Mouse (Mus musculus): ENCODE data around the gene Ccdc80. TPM values are rescaled to one million over a fixed set of nuclear protein-coding genes. Genes with fewer than 3 reads are reported as not detected.
A peak's percentile ranks its signal among the peaks of the same experiment; 100 is the strongest.

Gene Ccdc80
- polyA plus RNA-seq, 1 experiment from 2014 or later, result 56.1 TPM

DNA sequence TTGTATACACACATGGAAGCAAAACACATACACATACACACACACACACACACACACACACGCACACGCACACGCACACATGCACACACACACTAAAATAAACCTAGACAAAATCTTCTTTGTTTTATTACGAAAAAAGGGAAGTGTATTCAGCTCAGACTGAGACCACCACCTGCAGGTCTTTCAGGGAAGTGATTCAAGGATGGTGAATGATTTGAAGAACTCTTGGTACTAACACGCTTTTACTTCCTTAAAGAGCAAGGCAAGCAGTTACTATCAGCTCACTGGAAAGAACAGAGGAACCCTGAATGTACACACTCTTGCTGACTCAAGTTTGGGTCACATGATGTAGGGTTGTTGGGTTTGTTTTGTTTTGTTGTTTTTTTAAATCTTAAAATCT, 49.4 kb downstream of the Ccdc80 start:
- H3K9me3 ChIP-seq (ENCODE audit: control insufficient read depth, low read length), result no peaks in the 10 kb centered on the region
- no peaks in the 10 kb centered on the region for H3K27me3 ChIP-seq (ENCODE audit: control insufficient read depth, insufficient read depth, low read length)
- H3K4me1 ChIP-seq (replicated peaks; ENCODE audit: control insufficient read depth, insufficient read depth), result no peaks in the 10 kb centered on the region
- WGBS, result 84% methylated on average over 5 of the region's 5 CpGs
- no peak overlapping the region for H3K4me2 ChIP-seq (replicated peaks; ENCODE audit: low read depth)
- no peak overlapping the region for H3K9ac ChIP-seq (ENCODE audit: low read length)
- no peak for ATAC-seq (ENCODE audit: low FRiP score, low TSS enrichment)
- H3K36me3 ChIP-seq (ENCODE audit: control insufficient read depth, insufficient read depth, low read length), result peaks cover 19% of the 10 kb centered on the region
- TF ChIP-seq CTCF (IDR thresholded peaks at IDR 0.05; ENCODE audit: low read depth) (peak; percentile 60), EP300 (optimal IDR thresholded peaks at IDR 0.05) (no peak)
- H3K27ac ChIP-seq (replicated peaks), result no peak overlapping the region
- DNase-seq (ENCODE audit: low spot score), result no peak
- no peak overlapping the region for H3K4me3 ChIP-seq (ENCODE audit: low read depth, low read length)

DNA sequence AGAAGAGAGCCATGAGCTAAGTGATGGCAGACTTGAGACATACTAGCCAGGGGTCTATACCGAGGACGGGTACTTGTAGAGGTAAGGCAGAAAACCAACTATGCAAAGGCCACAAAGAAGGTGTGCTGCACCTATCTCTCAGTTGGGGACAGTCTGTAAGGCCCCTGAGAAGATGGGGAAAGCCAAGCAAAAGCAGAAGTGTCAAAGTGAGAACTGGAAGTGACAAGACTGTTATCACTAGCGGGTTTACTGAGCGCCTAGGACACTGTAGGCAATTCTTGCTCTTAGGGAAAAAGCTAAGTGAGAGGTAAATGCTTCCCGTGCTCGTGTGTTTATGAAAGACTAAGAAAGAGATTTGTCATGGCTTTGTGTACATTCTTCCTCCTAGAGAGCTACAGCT, 51.9 kb downstream of the Ccdc80 start:
- H3K4me1 ChIP-seq (replicated peaks; ENCODE audit: control insufficient read depth, insufficient read depth), result no peaks in the 10 kb centered on the region
- H3K9ac ChIP-seq (ENCODE audit: low read length), result no peak overlapping the region
- H3K27me3 ChIP-seq (ENCODE audit: control insufficient read depth, insufficient read depth, low read length), result no peaks in the 10 kb centered on the region
- TF ChIP-seq CTCF (IDR thresholded peaks at IDR 0.05; ENCODE audit: low read depth) (no peak), EP300 (optimal IDR thresholded peaks at IDR 0.05) (no peak)
- H3K4me2 ChIP-seq (replicated peaks; ENCODE audit: low read depth), result no peak overlapping the region
- no peak for DNase-seq (ENCODE audit: low spot score)
- no peak for ATAC-seq (ENCODE audit: low FRiP score, low TSS enrichment)
- no peak overlapping the region for H3K27ac ChIP-seq (replicated peaks)
- H3K36me3 ChIP-seq (ENCODE audit: control insufficient read depth, insufficient read depth, low read length), result peaks cover 19% of the 10 kb centered on the region
- no peaks in the 10 kb centered on the region for H3K9me3 ChIP-seq (ENCODE audit: control insufficient read depth, low read length)
- H3K4me3 ChIP-seq (ENCODE audit: low read depth, low read length), result no peak overlapping the region
- WGBS, result 58% methylated on average over 6 of the region's 6 CpGs

DNA sequence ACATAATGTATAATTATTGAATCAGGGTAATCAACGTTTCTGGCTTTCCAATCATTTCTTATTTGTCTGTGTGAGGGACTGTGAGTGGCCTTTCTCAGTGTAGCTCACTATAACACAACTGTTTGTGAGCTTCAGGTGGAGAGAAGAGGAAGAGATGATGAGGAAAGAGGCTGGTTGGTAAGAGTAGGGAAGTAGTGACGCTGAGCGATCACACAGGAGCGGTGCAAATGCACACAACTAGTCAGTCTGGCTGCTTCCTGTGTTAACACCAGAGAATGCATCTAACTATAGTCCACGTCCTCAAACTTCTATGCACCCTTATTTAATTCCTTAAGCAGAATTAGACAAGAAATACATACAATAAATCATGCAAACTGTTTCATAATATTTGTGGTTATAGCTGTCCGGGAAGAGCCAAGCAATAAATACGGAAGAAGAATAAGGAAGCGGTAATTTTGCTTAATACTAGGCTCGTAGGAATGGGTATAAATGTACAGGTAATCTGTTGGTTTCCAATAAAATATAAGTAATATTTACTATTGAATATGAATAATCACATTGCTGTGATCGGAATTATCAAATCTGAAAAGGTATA, 55.4 kb downstream of the Ccdc80 start:
- WGBS, result 89% methylated on average over 10 of the region's 10 CpGs

DNA sequence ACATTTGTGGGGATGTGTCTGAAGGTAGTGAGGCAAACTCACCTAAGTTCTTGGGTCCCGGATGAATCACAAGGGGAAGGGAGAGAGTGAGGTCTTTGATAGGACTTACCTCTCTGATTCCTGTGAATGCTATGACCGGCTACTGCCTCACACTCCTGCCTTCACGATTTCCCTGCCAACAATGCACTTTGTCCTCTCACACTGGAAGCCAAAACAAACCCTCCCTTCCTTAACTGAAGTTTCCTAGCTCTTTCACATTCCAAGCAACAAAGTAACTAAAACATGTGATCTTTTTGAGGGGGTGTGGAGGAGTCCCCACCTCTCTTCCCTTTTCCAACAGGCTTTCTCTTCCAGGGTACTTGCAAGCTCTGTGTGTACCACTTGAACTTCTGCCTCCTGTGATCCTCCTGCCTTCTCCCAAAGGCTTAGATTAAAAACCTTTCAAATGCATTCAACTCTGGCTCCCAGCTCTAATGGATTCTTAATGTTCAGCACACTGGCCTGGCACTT, 61.6 kb downstream of the Ccdc80 start:
- no peaks in the 10 kb centered on the region for H3K4me1 ChIP-seq (replicated peaks; ENCODE audit: control insufficient read depth, insufficient read depth)
- no peak overlapping the region for H3K27ac ChIP-seq (replicated peaks)
- H3K4me2 ChIP-seq (replicated peaks; ENCODE audit: low read depth), result no peak overlapping the region
- DNase-seq (ENCODE audit: low spot score) (peak; percentile 21), ATAC-seq (ENCODE audit: low FRiP score, low TSS enrichment) (no peak)
- no peak for TF ChIP-seq EP300 (optimal IDR thresholded peaks at IDR 0.05)
- no peak for TF ChIP-seq CTCF (IDR thresholded peaks at IDR 0.05; ENCODE audit: low read depth)
- H3K27me3 ChIP-seq (ENCODE audit: control insufficient read depth, insufficient read depth, low read length), result no peaks in the 10 kb centered on the region
- no peak overlapping the region for H3K4me3 ChIP-seq (ENCODE audit: low read depth, low read length)
- WGBS, result 68% methylated on average over 3 of the region's 3 CpGs
- no peak overlapping the region for H3K9ac ChIP-seq (ENCODE audit: low read length)
- H3K36me3 ChIP-seq (ENCODE audit: control insufficient read depth, insufficient read depth, low read length), result no peaks in the 10 kb centered on the region
- no peaks in the 10 kb centered on the region for H3K9me3 ChIP-seq (ENCODE audit: control insufficient read depth, low read length)

More for the DNA sequence above, 55.4 kb downstream of the Ccdc80 start:
- Histone ChIP-seq H3K27me3 (ENCODE audit: control insufficient read depth, insufficient read depth, low read length) (no peaks in the 10 kb centered on the region), H3K4me3 (ENCODE audit: low read depth, low read length) (no peak overlapping the region), H3K4me1 (replicated peaks; ENCODE audit: control insufficient read depth, insufficient read depth) (no peaks in the 10 kb centered on the region), H3K36me3 (ENCODE audit: control insufficient read depth, insufficient read depth, low read length) (peaks cover 14% of the 10 kb centered on the region), H3K4me2 (replicated peaks; ENCODE audit: low read depth) (no peak overlapping the region), H3K27ac (replicated peaks) (no peak overlapping the region), H3K9ac (ENCODE audit: low read length) (no peak overlapping the region), H3K9me3 (ENCODE audit: control insufficient read depth, low read length) (no peaks in the 10 kb centered on the region)
- DNase-seq (ENCODE audit: low spot score) (no peak), ATAC-seq (ENCODE audit: low FRiP score, low TSS enrichment) (no peak)
- no peak for TF ChIP-seq CTCF (IDR thresholded peaks at IDR 0.05; ENCODE audit: low read depth)
- TF ChIP-seq EP300 (optimal IDR thresholded peaks at IDR 0.05), result no peak

DNA sequence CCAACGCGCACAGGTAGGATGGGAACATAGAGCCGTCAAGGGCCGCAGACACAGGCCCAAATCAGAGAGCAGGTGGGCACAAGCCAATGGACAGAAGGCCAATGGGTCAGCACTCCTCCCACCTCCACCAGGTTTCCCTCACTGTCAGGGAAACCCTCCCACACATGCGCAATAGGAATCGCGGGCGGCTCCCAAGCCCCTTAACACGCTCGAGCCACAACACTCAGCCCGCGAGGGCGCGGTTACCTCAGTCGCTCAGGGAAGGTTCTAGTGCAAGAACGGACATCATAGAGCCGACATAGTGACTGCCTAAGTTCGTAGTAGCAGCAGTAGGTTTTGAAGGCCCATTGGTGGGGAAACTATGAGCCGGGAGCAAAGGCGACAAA, 64.9 kb downstream of the Ccdc80 start:
- Histone ChIP-seq H3K9ac (ENCODE audit: low read length) (peak overlapping the region; percentile 92), H3K4me3 (ENCODE audit: low read depth, low read length) (peak overlapping the region; percentile 87), H3K27me3 (ENCODE audit: control insufficient read depth, insufficient read depth, low read length) (no peaks in the 10 kb centered on the region), H3K4me2 (replicated peaks; ENCODE audit: low read depth) (peak overlapping the region; percentile 82), H3K4me1 (replicated peaks; ENCODE audit: control insufficient read depth, insufficient read depth) (no peaks in the 10 kb centered on the region), H3K36me3 (ENCODE audit: control insufficient read depth, insufficient read depth, low read length) (no peaks in the 10 kb centered on the region), H3K9me3 (ENCODE audit: control insufficient read depth, low read length) (no peaks in the 10 kb centered on the region), H3K27ac (replicated peaks) (peak overlapping the region; percentile 97)
- ATAC-seq (ENCODE audit: low FRiP score, low TSS enrichment) (peak; percentile 78), DNase-seq (ENCODE audit: low spot score) (peak; percentile 77)
- WGBS, result under 1% methylated on average over 20 of the region's 20 CpGs
- TF ChIP-seq CTCF (IDR thresholded peaks at IDR 0.05; ENCODE audit: low read depth) (no peak), EP300 (optimal IDR thresholded peaks at IDR 0.05) (no peak)

DNA sequence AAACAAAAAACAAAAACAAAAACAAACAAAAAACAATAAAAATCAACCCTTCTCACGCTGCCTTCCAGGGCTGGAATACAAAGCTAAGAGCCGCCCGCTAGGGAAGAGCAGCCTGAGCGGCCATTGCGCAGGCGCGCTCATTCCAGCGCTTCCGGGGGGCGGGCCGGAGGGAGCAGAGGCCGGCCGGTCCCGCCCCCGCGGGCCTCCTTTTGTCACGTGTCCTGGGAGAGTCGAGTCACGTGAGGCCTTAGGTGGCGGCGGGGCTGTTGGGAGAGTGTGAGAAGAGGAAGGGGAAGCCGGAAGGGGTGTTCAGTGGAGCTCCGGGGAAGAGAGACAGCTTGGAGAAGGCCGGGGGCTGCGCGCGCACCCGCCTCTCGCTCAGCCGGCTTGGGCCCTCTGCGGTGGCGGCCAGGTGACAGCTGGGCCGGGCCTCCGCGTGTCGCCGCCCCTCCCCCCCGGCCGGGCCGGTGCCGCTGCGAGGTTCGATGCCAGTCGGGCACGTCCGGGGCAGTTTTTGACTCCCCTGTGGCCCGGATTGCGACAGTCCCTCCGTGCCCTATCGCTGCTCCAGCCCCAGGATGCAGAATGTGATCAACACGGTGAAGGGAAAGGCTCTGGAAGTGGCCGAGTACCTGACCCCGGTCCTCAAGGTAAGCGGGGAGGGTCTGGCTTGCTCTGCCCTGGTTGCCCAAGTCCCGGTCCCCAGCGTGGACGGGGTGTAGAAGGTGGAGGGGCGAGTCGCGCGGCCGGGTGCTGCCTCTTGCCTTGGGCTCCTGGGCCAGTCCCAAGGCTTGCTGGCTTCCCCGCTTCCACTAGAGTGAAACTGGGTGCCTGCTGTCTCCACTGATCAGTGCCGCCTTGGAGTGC, 65.6 kb downstream of the Ccdc80 start, which contains the start of the genes Slc35a5 and Atg3:
Gene Slc35a5, minus strand, starts transcription at position 185 of the 867 bp plus-strand sequence.
Gene Atg3, plus strand, starts transcription at position 264 of the 867 bp plus-strand sequence.
- H3K27me3 ChIP-seq (ENCODE audit: control insufficient read depth, insufficient read depth, low read length), result no peaks in the 10 kb centered on the region
- H3K36me3 ChIP-seq (ENCODE audit: control insufficient read depth, insufficient read depth, low read length), result no peaks in the 10 kb centered on the region
- no peaks in the 10 kb centered on the region for H3K4me1 ChIP-seq (replicated peaks; ENCODE audit: control insufficient read depth, insufficient read depth)
- peak within 1 kb of the TSS; percentile 92 for H3K9ac ChIP-seq (ENCODE audit: low read length)
- H3K4me2 ChIP-seq (replicated peaks; ENCODE audit: low read depth), result peak within 1 kb of the TSS; percentile 82
- DNase-seq (ENCODE audit: low spot score) (peak; percentile 97), ATAC-seq (ENCODE audit: low FRiP score, low TSS enrichment) (peak; percentile 97)
- H3K9me3 ChIP-seq (ENCODE audit: control insufficient read depth, low read length), result no peaks in the 10 kb centered on the region
- TF ChIP-seq CTCF (IDR thresholded peaks at IDR 0.05; ENCODE audit: low read depth), result no peak
- peak; percentile 56 for TF ChIP-seq EP300 (optimal IDR thresholded peaks at IDR 0.05)
- peak within 1 kb of the TSS; percentile 87 for H3K4me3 ChIP-seq (ENCODE audit: low read depth, low read length)
- H3K27ac ChIP-seq (replicated peaks), result peak within 1 kb of the TSS; percentile 97
- 1% methylated on average over 61 of the region's 64 CpGs for WGBS
